Mouse (Mus musculus) ES-E14 (cell line): ENCODE data around the gene Klf12. TPM values are rescaled to one million over a fixed set of nuclear protein-coding genes. Genes with fewer than 3 reads are reported as not detected.

Source experiments
- DNase-seq: peaks from one replicate; pipeline ENCODE4 v3.0.0-alpha.2; 2013; ENCODE audit warnings: low read depth, low spot score
- H3K27ac ChIP-seq: 2 replicates; pipeline ENCODE4 v1.5.1; 2012; ENCODE audit warnings: low read depth, mild to moderate bottlenecking, low read length, moderate library complexity, mixed read lengths; ENCODE audit not compliant: poor library complexity, insufficient read depth, severe bottlenecking
- H3K36me3 ChIP-seq: 2 replicates; pipeline ENCODE4 v1.6.1; 2012; ENCODE audit warnings: mild to moderate bottlenecking, low read length, moderate library complexity, mixed read lengths; ENCODE audit not compliant: control insufficient read depth, poor library complexity, insufficient read depth, severe bottlenecking
- H3K4me1 ChIP-seq, 2 experiments: fragments of 150-350 bp in 1 of 2; sonication (generic) in 1 of 2; 2 replicates each; pipeline ENCODE4 v1.6.1; 2012; ENCODE audit warnings: low read length in 2 of 2, mild to moderate bottlenecking in 1 of 2, mixed read lengths in 1 of 2; ENCODE audit not compliant: control insufficient read depth in 2 of 2, insufficient read depth in 2 of 2, poor library complexity in 1 of 2
- H3K4me3 ChIP-seq, 2 experiments: fragments of 150-350 bp in 1 of 2; sonication (generic) in 1 of 2; 2 replicates each; pipeline ENCODE4 v1.5.1; 2012; ENCODE audit warnings: low read length in 2 of 2, low read depth in 1 of 2, mild to moderate bottlenecking in 1 of 2, mixed read lengths in 1 of 2; ENCODE audit not compliant: insufficient read depth in 1 of 2, poor library complexity in 1 of 2, severe bottlenecking in 1 of 2
- H3K9ac ChIP-seq: 2 replicates; pipeline ENCODE4 v1.6.1; 2012; ENCODE audit warnings: low read depth, mild to moderate bottlenecking, low read length, mixed read lengths; ENCODE audit not compliant: poor library complexity, insufficient read depth, severe bottlenecking
- H3K9me3 ChIP-seq: fragments of 150-350 bp; sonication (generic); 2 replicates; pipeline ENCODE4 v1.6.1; 2012; ENCODE audit warnings: low read depth, mild to moderate bottlenecking, low read length; ENCODE audit not compliant: control insufficient read depth, insufficient read depth
- CHD2 ChIP-seq: IDR thresholded peaks from 2 replicates; pipeline ENCODE4 v1.6.1; 2014; ENCODE audit warnings: mild to moderate bottlenecking, low read depth, low read length, inconsistent platforms
- HCFC1 ChIP-seq: IDR thresholded peaks from 2 replicates; pipeline ENCODE4 v1.6.1; 2012; ENCODE audit warnings: low read length, inconsistent platforms, borderline replicate concordance; ENCODE audit not compliant: insufficient read depth
- MAFK ChIP-seq: IDR thresholded peaks from 2 replicates; pipeline ENCODE4 v1.6.1; 2014; ENCODE audit warnings: mild to moderate bottlenecking, low read depth, low read length, inconsistent platforms; ENCODE audit not compliant: insufficient read depth
- ZC3H11A ChIP-seq: IDR thresholded peaks from 2 replicates; pipeline ENCODE4 v1.6.1; 2012; ENCODE audit warnings: low read depth, mild to moderate bottlenecking, inconsistent platforms, low read length, borderline replicate concordance
- ZNF384 ChIP-seq: IDR thresholded peaks from 2 replicates; pipeline ENCODE4 v1.6.1; 2012; ENCODE audit warnings: low read depth, low read length, inconsistent platforms
- in situ Hi-C, 2 experiments: fragments of 600-800 bp; cut with MboI; formaldehyde crosslinking; loops; one replicate each; pipeline ENCODE4 v1.15.1; 2025; ENCODE audit warnings: low sequenced_read_pairs in 2 of 2, inconsistent platforms in 1 of 2; ENCODE audit not compliant: unreplicated experiment in 2 of 2
- total RNA-seq: library from RNA; depleted of rRNA; stranded (reverse); fragments of 300-350 nt; gene quantifications from 2 replicates; pipeline ENCODE4 v1.2.3, GENCODE M21; 2012; rRNA removed

Gene Klf12
- 8.7 and 17.8 TPM in 2 replicates for total RNA-seq

DNA sequence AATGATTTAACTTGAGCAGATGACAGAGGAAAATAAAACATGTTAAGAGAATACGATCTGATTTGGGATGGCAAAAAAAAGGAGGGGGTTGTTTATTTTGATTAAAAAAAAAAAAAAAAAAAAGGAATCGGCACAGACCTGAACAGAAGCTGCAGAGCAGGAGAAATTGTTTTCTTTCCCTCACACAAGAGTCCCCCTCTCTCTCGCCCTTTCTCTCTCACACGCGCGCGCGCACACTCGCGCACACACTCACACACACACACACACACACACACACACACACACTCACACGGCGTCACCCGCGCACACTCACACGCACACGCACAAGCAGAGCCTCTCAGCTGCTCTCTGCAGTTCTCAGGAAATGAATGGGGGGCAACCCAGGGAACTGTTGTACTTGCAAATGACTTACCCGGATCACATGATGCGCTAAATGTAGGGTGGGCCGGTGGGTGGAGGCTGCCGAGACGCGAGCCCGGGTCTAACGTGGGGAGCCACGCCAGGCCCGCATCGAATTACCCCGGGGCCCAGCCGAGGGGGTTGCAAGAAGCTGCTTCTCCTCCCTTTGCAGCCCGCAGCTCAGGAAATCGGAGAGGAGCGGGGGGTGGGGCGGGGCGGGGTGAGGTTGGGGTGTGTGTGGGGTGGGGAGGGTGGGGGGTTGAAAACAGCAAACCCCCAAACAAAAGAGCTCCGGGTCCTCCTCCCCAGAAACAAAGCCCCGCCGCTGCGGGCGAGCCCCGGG, at the start of gene Klf12:
Gene Klf12, minus strand, starts transcription at position 561 of the 742 bp plus-strand sequence.
- Histone ChIP-seq H3K27ac (peak within 1 kb of the TSS; percentile 100), H3K9me3 (no peaks in the 10 kb centered on the region), H3K9ac (peak within 1 kb of the TSS; percentile 88), H3K4me1 (peaks cover 6 to 14% of the 10 kb centered on the region in 2 experiments; a peak in 3 of 4 replicates), H3K4me3 (peak within 1 kb of the TSS; percentile 87 to 89), H3K36me3 (peaks cover 6% of the 10 kb centered on the region; the same call in 1 of the 2 replicates)
- in situ Hi-C loops, result no loop called here
- TF ChIP-seq ZNF384 (peak; percentile 57), HCFC1 (no peak)
- DNase-seq, result peak; percentile 92

DNA sequence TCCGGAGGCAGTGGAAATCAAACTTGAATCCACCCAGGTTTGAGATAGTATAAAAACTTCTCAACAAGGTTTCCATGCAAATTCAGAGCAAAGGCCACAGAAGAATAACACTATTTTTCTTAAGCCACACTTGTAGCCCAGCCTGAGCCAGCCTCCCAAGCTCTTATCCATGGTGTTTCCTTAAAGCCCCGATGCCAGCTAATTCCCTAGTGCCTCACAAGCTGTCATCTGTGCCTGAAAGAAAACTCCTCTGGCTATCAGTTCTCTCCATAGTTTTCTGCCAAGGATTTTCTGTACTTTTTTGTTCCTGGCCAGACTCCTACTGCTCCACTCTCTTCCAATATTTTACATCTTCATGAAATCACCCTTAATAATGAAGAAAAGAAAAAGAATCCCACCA, 48.9 kb upstream of the Klf12 start:
- Histone ChIP-seq H3K4me3 (no peak overlapping the region), H3K27ac (no peak overlapping the region), H3K4me1 (no peaks in the 10 kb centered on the region), H3K9ac (no peak overlapping the region), H3K36me3 (no peaks in the 10 kb centered on the region), H3K9me3 (no peaks in the 10 kb centered on the region)
- no peak for DNase-seq
- in situ Hi-C loops, result no loop called here
- no peak for TF ChIP-seq ZNF384

DNA sequence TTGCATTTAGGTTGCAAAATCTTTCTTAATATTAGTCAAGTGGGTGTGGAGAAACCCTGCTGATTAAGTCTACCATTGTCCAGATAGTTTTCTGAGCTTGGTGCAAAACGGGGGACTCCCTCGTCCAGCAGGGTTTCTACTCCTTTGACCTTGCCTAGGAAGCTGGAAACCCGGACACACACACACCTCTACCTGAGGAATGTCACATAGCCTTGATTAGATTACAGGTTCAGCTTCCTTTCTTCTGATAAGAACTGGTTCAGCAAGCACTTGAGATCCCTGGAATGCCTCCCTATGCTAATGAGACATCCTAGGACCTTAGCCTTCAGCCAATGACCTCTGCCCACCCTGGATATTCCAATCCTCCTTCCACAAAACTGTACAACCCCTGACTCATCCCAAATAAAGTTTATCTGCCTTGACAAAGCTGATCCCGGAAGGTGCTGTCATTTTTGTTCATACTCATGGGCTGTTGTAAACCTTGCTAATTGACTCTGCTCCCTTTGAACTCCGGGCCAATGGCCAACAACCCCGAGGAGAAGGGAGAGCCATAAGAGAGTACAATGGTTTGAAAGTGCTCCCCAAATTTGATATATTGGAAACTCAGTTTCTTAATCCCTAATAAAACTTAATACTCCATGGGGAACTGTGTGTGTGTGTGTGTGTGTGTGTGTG, 44.3 kb upstream of the Klf12 start:
- H3K36me3 ChIP-seq, result no peaks in the 10 kb centered on the region
- TF ChIP-seq ZC3H11A, result no peak
- TF ChIP-seq ZNF384, result no peak
- no peak for TF ChIP-seq CHD2
- no peak for TF ChIP-seq MAFK
- no peak for TF ChIP-seq HCFC1
- no peak overlapping the region for H3K9ac ChIP-seq
- no peaks in the 10 kb centered on the region for H3K9me3 ChIP-seq
- in situ Hi-C loops, result no loop called here
- H3K4me3 ChIP-seq, result no peak overlapping the region
- no peak overlapping the region for H3K27ac ChIP-seq
- H3K4me1 ChIP-seq, result no peaks in the 10 kb centered on the region
- DNase-seq, result no peak

DNA sequence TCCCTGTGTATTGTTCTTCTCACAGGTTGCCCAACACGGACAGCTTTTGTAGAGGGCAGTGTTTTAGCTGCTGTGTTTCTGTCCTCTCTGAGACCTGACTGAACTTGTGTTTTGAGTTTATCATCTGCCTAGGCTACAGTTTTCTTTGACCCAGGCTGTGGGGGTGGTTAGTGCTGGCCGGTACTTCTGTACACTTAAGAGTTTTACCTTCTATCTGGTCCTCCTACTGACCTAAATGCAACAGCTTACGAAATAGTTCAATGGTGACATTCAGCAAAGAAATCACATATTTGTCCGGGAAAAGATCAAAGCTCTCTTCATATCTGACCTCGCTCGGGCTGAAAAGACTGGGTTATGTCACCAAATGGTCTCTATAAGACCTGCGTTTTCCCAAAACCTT, 39.8 kb upstream of the Klf12 start:
- Histone ChIP-seq H3K9me3 (no peaks in the 10 kb centered on the region), H3K4me3 (no peak overlapping the region), H3K4me1 (no peaks in the 10 kb centered on the region), H3K36me3 (no peaks in the 10 kb centered on the region), H3K9ac (no peak overlapping the region), H3K27ac (no peak overlapping the region)
- DNase-seq, result no peak
- in situ Hi-C loops, result no loop called here
- no peak for TF ChIP-seq ZNF384
- TF ChIP-seq MAFK, result no peak
- TF ChIP-seq HCFC1, result no peak
- no peak for TF ChIP-seq ZC3H11A
- no peak for TF ChIP-seq CHD2

DNA sequence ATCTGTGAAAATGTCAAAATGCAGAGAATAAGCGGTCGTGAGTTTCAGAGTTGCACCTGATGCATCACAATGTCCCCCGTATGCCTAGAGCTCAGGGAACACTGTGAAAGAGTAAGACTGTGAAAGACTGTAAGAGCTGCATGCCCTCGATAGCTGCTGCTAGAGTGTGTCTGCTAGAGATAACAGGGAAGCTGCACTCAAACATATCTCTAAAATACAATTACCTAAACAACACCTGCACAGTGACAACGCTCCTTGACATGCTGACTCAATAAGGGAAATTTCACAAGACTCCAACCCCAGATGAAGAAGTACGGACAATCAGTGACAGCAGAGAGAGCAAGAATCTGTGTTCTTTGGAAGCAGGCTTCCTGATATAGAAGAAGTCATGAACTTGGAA, 37.5 kb upstream of the Klf12 start:
- H3K4me3 ChIP-seq, result no peak overlapping the region
- no peak for DNase-seq
- no peak overlapping the region for H3K27ac ChIP-seq
- no peaks in the 10 kb centered on the region for H3K36me3 ChIP-seq
- no peak for TF ChIP-seq ZNF384
- no peak for TF ChIP-seq CHD2
- no peak for TF ChIP-seq ZC3H11A
- TF ChIP-seq HCFC1, result no peak
- TF ChIP-seq MAFK, result no peak
- in situ Hi-C loops, result no loop called here
- H3K9ac ChIP-seq, result no peak overlapping the region
- H3K9me3 ChIP-seq, result no peaks in the 10 kb centered on the region
- no peaks in the 10 kb centered on the region for H3K4me1 ChIP-seq
